Mouse (Mus musculus): ENCODE measurements at regions not wholly inside any gene's neighbourhood (a gene's known extent, or its start where the extent isn't known, plus 50 kb on each side); places are given as distances from the start of the nearest gene placed in this dataset.
A peak's percentile ranks its signal among the peaks of the same experiment; 100 is the strongest.

GRCm38 (mm10) chr4:69898831-69899230 lies 511.4 kb downstream of the Cdk5rap2 start:
- no peak for DNase-seq (ENCODE audit: low spot score in 2 of 2)

DNA sequence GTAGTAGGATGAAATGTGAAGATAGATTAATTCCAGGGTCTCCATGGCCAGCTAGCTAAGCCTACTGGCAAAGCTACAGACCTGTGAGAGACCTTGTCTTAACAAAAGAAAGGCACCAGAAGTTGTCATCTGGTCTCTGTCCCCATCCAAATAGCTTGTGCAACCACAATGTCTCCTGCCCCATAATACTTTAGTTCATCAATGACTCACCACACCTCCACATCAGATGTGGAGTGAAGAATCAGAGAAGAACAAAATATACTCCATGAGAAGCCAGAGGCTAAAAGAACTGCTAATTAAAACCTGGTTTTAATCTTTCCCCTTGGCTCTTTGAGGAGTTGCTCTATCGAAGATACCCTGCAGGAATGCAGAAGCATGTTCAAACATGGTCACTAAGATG lies 514.1 kb downstream of the Cdk5rap2 start:
- DNase-seq (ENCODE audit: low spot score in 2 of 2) = no peak

GRCm38 (mm10) chr4:69892829-69893175 lies 517.4 kb downstream of the Cdk5rap2 start:
- DNase-seq (ENCODE audit: low spot score in 2 of 2) = no peak

GRCm38 (mm10) chr4:69891898-69892828 lies 518.1 kb downstream of the Cdk5rap2 start:
- DNase-seq (ENCODE audit: low spot score in 2 of 2) = no peak

GRCm38 (mm10) chr4:69890655-69891054 lies 519.6 kb downstream of the Cdk5rap2 start:
- peak in 1 of 2 experiments; percentile 26 for DNase-seq (ENCODE audit: low spot score in 2 of 2)

DNA sequence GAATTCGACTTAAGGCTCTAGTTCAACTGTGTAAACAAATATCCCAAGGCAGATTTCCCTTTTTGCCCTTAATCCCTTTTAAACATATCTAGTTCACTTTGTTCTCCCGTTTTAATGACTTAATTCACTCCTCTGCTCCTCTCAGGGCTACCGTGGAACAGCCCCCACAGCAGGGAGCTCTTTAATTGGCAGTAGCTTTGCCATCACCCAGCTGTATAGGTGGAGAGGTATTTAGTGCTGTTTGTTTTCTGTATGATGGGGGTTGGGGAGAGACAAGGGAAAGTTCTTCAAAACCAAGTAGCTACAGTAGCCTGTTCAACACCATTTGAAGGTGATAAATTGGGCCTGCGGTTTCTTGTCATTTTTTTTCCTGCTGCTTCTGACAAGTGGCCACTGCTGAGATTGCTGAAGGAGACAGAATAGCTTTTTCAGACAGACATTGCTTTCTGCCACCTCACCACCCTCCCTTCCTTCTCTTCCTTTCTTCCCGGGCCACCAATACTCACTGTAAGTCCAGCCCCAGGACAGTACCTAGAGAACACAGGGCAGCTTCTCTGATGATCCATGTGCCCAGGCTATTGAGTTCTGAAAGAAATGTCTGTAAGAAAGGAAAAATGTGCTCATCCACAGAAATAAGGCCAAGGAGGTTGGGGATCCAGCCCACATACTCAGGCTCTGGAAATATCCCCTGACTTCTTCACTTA lies 520.2 kb downstream of the Cdk5rap2 start:
- DNase-seq (ENCODE audit: low spot score in 2 of 2) = no peak

GRCm38 (mm10) chr4:69876734-69877133 lies 533.5 kb downstream of the Cdk5rap2 start:
- no peak for DNase-seq (ENCODE audit: low spot score in 2 of 2)

- no peak for DNase-seq (ENCODE audit: low spot score in 2 of 2)
These were observed 539.6 kb downstream of the Cdk5rap2 start for GRCm38 (mm10) chr4:69870638-69871037.

DNA sequence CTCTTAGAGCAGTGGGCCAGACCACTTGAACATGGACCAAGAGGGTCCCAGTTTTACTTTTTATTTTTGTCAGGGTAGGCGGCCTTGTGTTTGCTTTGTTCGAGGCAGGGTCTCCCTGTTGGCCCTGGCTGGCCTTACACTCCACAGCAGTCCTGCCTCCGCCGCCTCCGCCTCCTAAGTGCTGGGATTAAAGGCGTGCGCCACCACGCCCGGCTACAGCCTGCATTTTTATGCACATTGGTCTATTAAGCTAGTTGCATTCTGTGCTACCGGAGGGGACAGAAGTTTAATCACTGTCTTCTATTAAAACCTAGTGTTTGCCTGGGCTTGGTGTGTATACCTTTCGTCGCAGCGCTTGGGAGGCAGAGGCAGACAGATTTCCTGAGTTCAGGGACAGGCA lies 555.2 kb downstream of the Cdk5rap2 start:
- DNase-seq (ENCODE audit: low spot score in 2 of 2) = no peak

DNA sequence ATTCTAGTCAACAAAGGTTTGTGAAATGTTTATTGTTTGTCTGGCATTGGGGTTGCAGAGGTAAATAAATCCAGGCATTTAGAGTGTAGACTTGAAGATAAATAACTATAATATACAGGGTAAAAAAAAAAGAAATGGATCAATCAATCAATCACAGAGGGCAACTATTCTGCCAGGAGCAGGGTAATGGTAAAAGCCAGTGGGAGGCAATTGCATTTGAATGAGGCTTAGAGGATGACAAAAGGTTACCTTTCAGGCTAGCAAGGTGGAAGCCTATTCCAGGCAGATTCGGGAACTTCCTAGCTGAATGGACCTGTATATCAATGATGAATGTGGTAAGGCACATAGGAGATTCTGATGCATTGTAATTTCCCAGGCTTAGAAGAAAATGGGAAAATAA lies 557.6 kb downstream of the Cdk5rap2 start:
- DNase-seq (ENCODE audit: low spot score in 2 of 2) = no peak

DNA sequence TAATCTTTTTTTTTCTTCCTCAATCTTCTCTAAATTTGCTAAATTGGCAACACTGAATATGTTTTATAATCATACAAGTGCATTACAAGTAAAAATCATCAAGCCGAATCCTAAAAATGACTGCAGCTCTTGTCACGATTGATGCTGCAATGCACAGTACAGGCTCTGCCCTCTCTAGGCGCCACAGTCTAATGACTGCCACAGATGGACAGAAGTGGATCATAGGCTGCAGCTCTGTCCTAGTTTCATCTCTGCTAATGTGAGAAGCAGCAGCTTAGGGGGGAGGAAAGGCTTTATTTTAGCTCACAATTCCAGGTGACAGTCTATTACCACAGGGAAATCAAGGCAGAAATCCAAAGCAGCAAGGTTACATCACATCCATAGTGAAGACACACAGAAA lies 560.8 kb downstream of the Cdk5rap2 start:
- no peak for DNase-seq (ENCODE audit: low spot score in 2 of 2)

DNA sequence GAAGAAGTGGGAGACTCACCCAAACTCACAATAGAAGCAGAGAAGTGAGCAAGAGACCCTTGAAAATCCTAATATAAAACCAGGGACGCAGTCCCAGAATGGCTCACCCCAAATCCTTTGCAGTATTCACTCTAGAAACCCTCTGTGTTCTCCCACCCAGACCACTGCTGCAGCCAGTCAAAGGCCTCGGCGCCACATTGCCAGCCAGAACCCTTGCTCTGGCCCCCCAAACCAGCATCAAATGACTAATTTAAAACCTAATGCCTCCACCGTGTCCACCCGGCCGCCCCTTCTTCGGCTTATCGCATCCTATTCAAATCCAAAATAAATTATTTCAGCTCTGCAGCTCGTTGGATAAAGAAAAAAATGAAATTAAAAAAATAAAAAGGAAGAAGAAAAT lies 570.4 kb downstream of the Cdk5rap2 start:
- no peak for DNase-seq (ENCODE audit: low spot score in 2 of 2)

DNA sequence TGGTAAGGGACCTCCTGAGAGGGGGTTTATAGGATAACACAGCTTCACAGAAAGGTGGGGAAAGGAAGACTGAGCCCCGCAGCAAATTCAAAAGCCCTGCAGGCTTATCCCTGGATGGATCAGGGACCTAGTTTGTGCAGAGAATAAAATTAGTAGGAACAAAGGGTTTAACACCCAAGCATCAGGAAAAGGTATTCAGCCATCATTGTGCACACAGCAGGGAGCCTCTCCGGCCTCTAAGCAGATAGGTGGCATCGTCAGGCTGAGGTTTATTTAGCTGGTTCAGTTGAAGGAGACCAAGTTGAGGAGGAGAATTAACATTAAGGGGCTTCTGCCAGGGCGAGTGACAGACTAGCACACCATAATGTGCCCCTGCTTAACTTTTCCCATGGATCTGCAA lies 571.3 kb downstream of the Cdk5rap2 start:
- DNase-seq (ENCODE audit: low spot score in 2 of 2) = no peak

GRCm38 (mm10) chr4:69824903-69825268 lies 585.4 kb downstream of the Cdk5rap2 start:
- no peak for DNase-seq (ENCODE audit: low spot score in 2 of 2)

DNA sequence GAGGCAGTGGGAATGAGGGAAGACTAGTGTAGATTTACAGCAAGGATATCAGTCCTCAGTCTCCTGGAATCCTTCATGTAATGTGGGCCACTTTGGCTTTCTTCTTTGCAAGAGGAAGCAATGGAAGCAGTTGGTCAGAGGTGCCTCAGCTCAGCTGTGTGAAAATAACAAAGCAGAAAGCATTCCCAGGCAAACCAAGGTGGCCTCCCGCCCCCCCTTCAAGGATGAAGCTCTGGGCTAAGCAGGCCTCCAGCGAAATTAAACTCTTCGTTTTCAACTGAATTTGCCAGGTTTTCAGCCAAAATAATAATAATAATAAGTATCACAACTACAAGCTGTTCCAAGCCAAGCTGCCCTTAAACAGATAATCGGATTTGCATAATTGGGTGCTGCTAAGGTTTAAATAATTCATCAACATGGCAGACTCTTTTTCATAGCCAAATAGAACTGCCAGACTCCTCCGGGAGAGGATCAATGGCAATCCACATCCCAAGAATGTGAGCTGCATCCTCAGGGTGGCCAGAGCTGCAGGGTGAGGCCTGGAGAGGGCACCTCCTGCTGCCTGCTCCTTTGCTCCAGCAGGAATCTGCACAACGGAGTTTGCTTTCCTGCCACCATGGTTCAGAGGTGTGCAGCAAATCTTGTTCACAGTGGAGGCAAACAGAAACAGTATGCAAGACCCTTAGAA lies 585.9 kb downstream of the Cdk5rap2 start:
- DNase-seq (ENCODE audit: low spot score in 2 of 2) = peak in 1 of 2 experiments; percentile 37

GRCm38 (mm10) chr4:69823311-69823940 lies 586.8 kb downstream of the Cdk5rap2 start:
- no peak for DNase-seq (ENCODE audit: low spot score in 2 of 2)

DNA sequence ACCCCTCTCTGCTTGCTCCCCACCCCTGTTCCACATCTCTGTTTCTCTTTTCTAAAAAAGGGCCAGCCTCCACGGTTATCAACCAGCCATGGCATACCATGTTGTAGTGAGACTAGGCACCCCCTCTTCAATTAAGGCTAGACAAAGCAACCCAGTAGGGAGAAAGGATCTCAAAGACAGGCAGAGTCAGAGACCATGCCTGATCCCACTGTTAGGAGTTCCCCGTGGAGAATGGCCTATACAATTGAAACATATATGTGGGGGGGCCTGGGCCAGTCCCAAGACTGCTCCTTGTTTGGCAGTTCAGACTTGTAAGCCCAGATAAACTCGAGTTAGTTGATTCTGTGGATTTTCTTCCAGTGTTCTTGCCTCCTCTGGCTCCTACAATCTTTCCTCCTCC lies 591.4 kb downstream of the Cdk5rap2 start:
- no peak for DNase-seq (ENCODE audit: low spot score in 2 of 2)

GRCm38 (mm10) chr4:69785481-69786050 lies 624.7 kb downstream of the Cdk5rap2 start:
- peak; percentile 21 to 45 for DNase-seq (ENCODE audit: low spot score in 2 of 2)

GRCm38 (mm10) chr4:69781258-69781657 lies 629.0 kb downstream of the Cdk5rap2 start:
- DNase-seq (ENCODE audit: low spot score in 2 of 2) = no peak

GRCm38 (mm10) chr4:69761841-69762240 lies 648.4 kb downstream of the Cdk5rap2 start:
- no peak for DNase-seq (ENCODE audit: low spot score in 2 of 2)

DNA sequence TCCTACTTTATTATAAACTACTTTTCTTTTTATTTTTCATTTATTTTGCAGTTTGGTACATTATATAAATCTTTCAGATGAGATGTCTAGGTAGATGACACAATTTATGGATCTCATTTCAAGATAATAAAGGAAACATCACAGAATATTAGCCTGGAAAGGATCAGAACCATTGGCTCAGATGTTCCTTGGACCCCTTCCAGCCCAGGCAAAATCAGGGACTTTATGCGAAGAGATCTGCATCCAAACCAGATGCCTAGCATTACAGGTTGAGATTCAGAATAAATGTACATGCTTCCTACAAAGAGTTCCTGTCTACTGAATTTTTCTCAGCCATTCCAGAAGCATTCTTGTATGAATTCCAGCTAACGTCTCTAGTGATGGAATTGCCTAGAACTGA lies 650.6 kb downstream of the Cdk5rap2 start:
- DNase-seq (ENCODE audit: low spot score in 2 of 2) = no peak

Data from layer of hippocampus, postnatal 14 days (tissue).